Mouse (Mus musculus) intestine, embryonic 16.5 days (tissue): ENCODE results near the gene Eci2. TPM values are rescaled to one million over a fixed set of nuclear protein-coding genes. Genes with fewer than 3 reads are reported as not detected.

Experiments
- ATAC-seq: fragments of 200-750 bp; cut with Nextera tagmentation; 2 replicates; pipeline ENCODE4 v1.8.0; 2017; ENCODE audit warnings: moderate TSS enrichment, moderate library complexity
- H3K27ac ChIP-seq: fragments of 300-500 bp; sonication (generic); 2 replicates; pipeline ENCODE4 v1.5.1; 2014; ENCODE audit warnings: mild to moderate bottlenecking, low read length
- H3K27me3 ChIP-seq: fragments of 300-500 bp; sonication (generic); replicated peaks from 2 replicates; pipeline ENCODE4 v1.6.1; 2014; ENCODE audit warnings: low read length, control low read depth, mixed read lengths; ENCODE audit not compliant: control insufficient read depth, insufficient read depth
- H3K36me3 ChIP-seq: fragments of 300-500 bp; sonication (generic); 2 replicates; pipeline ENCODE4 v1.6.1; 2014; ENCODE audit warnings: low read length, control low read depth; ENCODE audit not compliant: control insufficient read depth, insufficient read depth
- H3K4me1 ChIP-seq: fragments of 300-500 bp; sonication (generic); 2 replicates; pipeline ENCODE4 v1.6.1; 2014; ENCODE audit warnings: low read length, control low read depth, mixed read lengths; ENCODE audit not compliant: control insufficient read depth, insufficient read depth
- H3K4me2 ChIP-seq: fragments of 300-500 bp; sonication (generic); 2 replicates; pipeline ENCODE4 v1.6.1; 2014; ENCODE audit warnings: low read depth, low read length, control low read depth
- H3K4me3 ChIP-seq: fragments of 300-500 bp; sonication (generic); 2 replicates; pipeline ENCODE4 v1.5.1; 2014; ENCODE audit warnings: mild to moderate bottlenecking, low read length
- H3K9ac ChIP-seq: fragments of 300-500 bp; sonication (generic); 2 replicates; pipeline ENCODE4 v1.6.1; 2014; ENCODE audit warnings: low read depth, low read length
- H3K9me3 ChIP-seq: fragments of 300-500 bp; sonication (generic); 2 replicates; pipeline ENCODE4 v1.6.1; 2016; ENCODE audit warnings: low read length, control low read depth; ENCODE audit not compliant: control insufficient read depth
- WGBS: fragments of 180-500 bp; shearing (Covaris S2); extraction: QIAGEN DNeasy Blood & Tissue Kit; methylation state at CpG from one replicate; pipeline ENCODE4 v1.1.7; 2014; 5-methylcytosine and 5-hydroxymethylcytosine counted together
- polyA plus RNA-seq: library from polyadenylated mRNA; unstranded; fragments of >200 nt; fragmentation: Nextera tagmentation; extraction: Ambion mirVana; gene quantifications from 2 replicates; pipeline ENCODE4 v1.2.1, GENCODE M21; 2015

Eci2 gene
- polyA plus RNA-seq = 174 and 180 TPM in 2 replicates

DNA sequence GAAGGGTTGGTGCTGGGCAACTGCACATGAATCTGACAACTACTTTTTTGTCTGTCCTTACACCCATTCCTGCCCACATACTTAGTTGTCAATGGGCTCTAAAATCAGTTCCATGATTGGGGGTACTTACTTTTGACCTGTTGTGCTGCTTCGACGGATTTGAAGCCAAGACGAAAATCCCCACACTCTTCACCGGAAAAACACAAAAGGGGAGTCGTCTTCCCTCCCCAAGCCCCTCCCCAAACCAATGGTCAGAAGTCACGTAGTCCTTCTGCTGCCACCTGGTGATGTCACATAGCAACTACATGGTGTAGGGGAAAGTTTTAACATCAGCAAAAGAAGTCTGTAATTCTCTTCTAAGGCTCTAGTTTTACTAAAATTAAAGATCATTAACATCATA lies at the start of gene Eci2:
Gene Eci2 (minus strand): TSS at position 218 of the 400 bp plus-strand sequence.
- no peaks in the 10 kb centered on the region for H3K27me3 ChIP-seq
- H3K27ac ChIP-seq = no peak within 1 kb of the TSS
- no peak for ATAC-seq
- no peak within 1 kb of the TSS for H3K4me3 ChIP-seq
- H3K4me2 ChIP-seq = peak within 1 kb of the TSS; percentile 33; the same call in 1 of the 2 replicates
- 10% methylated on average over 6 of the region's 6 CpGs for WGBS
- no peaks in the 10 kb centered on the region for H3K4me1 ChIP-seq
- no peak within 1 kb of the TSS for H3K9ac ChIP-seq
- no peaks in the 10 kb centered on the region for H3K9me3 ChIP-seq
- H3K36me3 ChIP-seq = no peaks in the 10 kb centered on the region

DNA sequence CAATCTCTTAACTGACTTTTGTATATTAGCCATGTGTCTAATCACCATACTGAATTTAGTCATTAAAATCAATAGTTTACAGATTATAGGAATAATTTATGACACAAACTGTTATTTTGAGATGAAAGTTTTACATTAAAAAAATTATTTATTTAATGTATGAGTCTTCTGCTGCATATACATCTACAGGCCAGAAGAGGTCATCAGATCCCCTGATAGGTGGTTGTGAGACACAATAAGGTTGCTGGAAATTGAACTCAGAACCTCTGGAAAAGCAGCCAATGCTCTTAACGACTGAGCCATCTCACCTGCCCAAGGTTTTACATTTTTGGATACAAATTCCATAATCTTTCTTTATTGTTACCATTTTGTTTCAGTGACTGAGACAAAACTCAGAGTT lies 48.0 kb upstream of the Eci2 start:
- 64% methylated on average over 1 of the region's 1 CpGs for WGBS
- Histone ChIP-seq H3K36me3 (no peaks in the 10 kb centered on the region), H3K9ac (no peak overlapping the region), H3K4me1 (no peaks in the 10 kb centered on the region), H3K9me3 (no peaks in the 10 kb centered on the region), H3K27me3 (no peaks in the 10 kb centered on the region), H3K27ac (no peak overlapping the region), H3K4me3 (no peak overlapping the region), H3K4me2 (no peak overlapping the region)
- ATAC-seq = no peak

DNA sequence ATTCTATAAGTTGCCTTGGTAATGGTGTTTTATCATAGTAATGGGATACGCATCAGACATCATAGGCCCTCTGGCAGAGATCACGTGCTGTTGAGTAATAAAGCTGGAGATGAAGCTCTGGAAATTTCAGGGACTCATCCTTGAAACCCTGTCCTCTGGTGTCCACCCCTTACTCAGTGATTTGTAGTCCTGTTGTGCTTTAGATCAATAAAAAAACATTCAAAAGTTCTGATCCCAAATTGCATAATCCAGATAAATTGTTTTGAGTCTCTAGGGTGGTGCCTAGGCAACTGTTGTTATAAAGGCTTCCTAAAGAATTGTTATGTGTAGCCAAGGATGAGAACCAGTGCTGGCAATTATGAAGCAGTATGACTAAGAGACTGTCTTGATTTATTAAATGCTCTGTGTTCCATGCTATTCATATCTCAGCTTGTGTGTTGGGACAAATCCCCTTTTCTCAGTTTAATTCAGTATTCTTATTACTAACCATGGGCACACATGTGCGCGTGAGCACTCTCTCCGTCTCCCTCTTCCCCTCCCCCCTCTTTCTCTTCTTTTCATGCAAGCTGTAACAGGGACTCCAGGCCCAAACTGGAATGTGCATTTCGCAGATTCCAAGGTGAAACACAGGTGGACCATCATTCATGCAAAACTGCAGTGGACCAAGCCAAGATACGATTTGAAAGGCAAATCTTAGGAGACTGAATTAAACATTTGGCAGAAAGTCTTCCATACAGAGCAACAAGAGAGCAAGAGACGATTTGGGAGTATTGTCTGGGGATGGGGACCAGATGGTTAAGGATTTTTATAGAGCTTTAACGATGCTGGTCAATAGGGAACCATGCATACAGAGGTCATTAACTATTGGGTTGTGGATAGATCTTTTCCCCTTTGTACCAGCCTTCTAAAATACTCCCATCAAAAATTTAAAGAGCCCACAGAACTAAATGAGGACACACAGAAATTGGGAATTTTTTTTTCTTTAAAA lies 43.9 kb upstream of the Eci2 start:
- Histone ChIP-seq H3K4me2 (no peak overlapping the region), H3K9me3 (no peaks in the 10 kb centered on the region), H3K27me3 (no peaks in the 10 kb centered on the region), H3K27ac (no peak overlapping the region), H3K9ac (no peak overlapping the region), H3K4me1 (no peaks in the 10 kb centered on the region), H3K4me3 (no peak overlapping the region), H3K36me3 (no peaks in the 10 kb centered on the region)
- WGBS = 79% methylated on average over 9 of the region's 9 CpGs
- no peak for ATAC-seq

DNA sequence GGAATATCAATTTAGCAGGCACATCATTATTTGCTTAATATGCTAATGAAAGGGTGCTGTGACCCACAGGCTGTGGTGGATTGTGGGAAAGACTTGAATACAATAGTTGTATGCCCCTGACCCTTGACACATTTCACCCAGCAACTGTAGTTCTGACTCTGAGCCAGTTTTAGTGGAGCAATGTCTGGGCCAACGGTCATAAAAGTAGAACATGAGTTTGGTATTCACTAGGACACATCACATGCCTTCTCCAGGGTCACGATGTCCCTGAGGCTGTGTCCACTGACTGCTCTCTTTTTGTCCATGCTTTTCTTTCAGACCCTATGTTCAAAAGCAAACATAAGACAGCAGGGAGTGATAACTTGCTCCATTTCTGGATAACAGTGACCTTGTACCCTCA lies 40.2 kb upstream of the Eci2 start:
- no peak overlapping the region for H3K9ac ChIP-seq
- no peaks in the 10 kb centered on the region for H3K4me1 ChIP-seq
- no peak for ATAC-seq
- H3K36me3 ChIP-seq = no peaks in the 10 kb centered on the region
- H3K27ac ChIP-seq = no peak overlapping the region
- 83% methylated on average over 2 of the region's 2 CpGs for WGBS
- no peak overlapping the region for H3K4me3 ChIP-seq
- H3K9me3 ChIP-seq = no peaks in the 10 kb centered on the region
- H3K27me3 ChIP-seq = no peaks in the 10 kb centered on the region
- H3K4me2 ChIP-seq = no peak overlapping the region

DNA sequence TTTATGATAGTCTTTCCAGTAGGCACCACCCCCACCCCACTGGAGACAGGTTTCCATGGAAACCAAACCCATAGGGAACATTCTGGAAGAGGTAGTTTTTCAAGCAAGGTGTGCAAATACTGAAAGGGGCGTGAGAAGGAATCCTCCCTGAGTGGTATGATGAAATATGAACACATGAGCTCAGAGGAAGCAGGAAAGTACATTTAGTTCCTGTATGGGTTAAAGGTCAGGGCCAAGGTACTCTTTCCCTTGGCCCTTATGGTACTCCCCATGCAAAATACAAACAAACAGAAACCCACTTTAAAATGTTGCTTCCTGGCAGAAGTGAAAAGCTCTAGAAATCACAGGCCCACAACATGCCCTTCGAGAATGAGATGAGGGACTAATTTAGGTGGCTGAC lies 39.1 kb upstream of the Eci2 start:
- H3K27ac ChIP-seq = no peak overlapping the region
- no peaks in the 10 kb centered on the region for H3K4me1 ChIP-seq
- H3K4me2 ChIP-seq = no peak overlapping the region
- no peaks in the 10 kb centered on the region for H3K27me3 ChIP-seq
- H3K9me3 ChIP-seq = no peaks in the 10 kb centered on the region
- no peak for ATAC-seq
- WGBS = 50% methylated on average over 2 of the region's 2 CpGs
- H3K36me3 ChIP-seq = no peaks in the 10 kb centered on the region
- no peak overlapping the region for H3K9ac ChIP-seq
- no peak overlapping the region for H3K4me3 ChIP-seq

DNA sequence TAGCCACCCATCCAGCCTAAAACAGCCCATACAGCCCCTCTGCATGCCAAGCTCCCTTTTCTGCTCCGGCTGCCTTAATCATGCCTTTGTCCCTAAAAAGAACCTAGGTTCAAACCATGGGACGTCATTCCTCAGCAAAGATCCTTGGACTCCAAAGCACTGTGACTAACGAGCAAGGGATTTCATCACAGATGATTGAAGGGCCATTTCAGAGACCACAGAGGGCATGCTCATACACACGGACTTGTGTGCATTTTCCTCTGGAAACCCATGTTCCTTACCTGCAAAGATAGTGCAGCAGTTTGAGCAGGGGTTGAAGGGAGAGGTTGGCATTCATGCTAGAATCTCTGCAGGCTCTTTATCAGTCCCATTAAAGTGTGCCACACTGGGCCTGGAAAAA lies 37.5 kb upstream of the Eci2 start:
- Histone ChIP-seq H3K9ac (no peak overlapping the region), H3K4me2 (no peak overlapping the region), H3K4me1 (no peaks in the 10 kb centered on the region), H3K36me3 (no peaks in the 10 kb centered on the region), H3K27ac (no peak overlapping the region), H3K9me3 (no peaks in the 10 kb centered on the region), H3K27me3 (no peaks in the 10 kb centered on the region), H3K4me3 (no peak overlapping the region)
- no peak for ATAC-seq
- WGBS = 73% methylated on average over 4 of the region's 4 CpGs

DNA sequence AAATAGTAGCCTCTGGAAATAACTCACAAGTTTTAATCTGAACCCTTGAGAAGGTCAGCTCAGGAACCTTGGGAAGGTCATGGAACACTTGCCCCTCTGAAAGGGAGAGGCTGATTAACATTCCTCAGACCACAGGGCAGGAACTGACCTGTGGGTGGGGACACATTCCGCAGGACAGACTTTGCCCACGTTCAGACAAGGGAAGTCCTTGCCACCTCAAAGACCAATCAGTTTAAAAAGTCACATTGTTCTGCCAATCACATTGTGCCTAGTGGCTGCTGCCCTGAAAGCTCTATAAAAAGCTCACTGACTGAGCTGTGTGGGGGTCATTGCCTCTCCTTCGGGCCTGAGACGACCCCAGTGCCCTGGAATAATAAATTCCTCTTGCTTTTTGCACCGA lies 31.2 kb upstream of the Eci2 start:
- Histone ChIP-seq H3K9me3 (no peaks in the 10 kb centered on the region), H3K4me2 (no peak overlapping the region), H3K4me3 (no peak overlapping the region), H3K27ac (no peak overlapping the region), H3K9ac (no peak overlapping the region), H3K27me3 (no peaks in the 10 kb centered on the region), H3K36me3 (no peaks in the 10 kb centered on the region), H3K4me1 (peaks cover 4% of the 10 kb centered on the region; the same call in 1 of the 2 replicates)
- peak; percentile 78 for ATAC-seq
- WGBS = 20% methylated on average over 5 of the region's 5 CpGs

DNA sequence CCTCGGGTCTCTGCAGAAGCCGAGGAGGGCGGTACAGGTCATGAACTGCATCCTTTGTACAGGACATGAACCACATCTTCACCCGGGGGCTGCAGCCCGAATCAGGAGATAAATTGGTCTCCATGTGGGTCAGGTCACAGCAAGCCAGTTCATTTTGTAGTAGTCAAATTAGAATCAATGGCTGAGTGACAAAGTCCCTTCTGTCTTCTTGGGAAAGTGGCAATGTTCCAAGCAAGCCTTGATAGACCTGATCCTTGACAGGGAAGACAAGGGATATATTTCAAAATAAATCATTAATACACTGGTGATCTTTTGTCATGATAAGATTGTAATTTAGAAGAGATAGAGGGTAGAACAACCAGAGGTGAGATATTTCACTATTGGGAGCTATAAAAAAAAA lies 9.6 kb upstream of the Eci2 start:
- H3K4me2 ChIP-seq = no peak overlapping the region
- H3K9ac ChIP-seq = no peak overlapping the region
- H3K27ac ChIP-seq = no peak overlapping the region
- no peak overlapping the region for H3K4me3 ChIP-seq
- ATAC-seq = no peak
- H3K27me3 ChIP-seq = no peaks in the 10 kb centered on the region
- no peaks in the 10 kb centered on the region for H3K36me3 ChIP-seq
- 67% methylated on average over 5 of the region's 5 CpGs for WGBS
- no peaks in the 10 kb centered on the region for H3K4me1 ChIP-seq
- H3K9me3 ChIP-seq = no peaks in the 10 kb centered on the region

DNA sequence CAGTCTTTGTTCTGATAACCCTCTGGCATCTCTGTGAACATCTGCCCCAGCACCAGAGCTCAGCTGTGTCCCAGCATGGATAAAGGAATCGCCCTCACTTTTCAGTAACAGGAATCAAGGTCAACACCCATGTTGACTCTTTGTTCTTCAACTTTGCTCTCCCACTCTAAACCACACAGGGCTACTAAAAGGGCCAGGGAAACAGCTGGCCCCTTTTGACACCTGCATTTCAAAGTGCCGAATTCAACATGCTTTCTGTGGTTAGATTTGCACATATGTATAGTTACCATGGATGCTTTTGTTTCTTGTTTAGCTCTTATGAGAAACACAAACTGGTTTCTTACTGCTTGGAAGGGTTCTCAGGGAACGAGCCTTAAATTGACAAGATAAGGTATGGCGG lies 8.8 kb upstream of the Eci2 start:
- Histone ChIP-seq H3K9me3 (no peaks in the 10 kb centered on the region), H3K4me2 (no peak overlapping the region), H3K36me3 (no peaks in the 10 kb centered on the region), H3K9ac (no peak overlapping the region), H3K27ac (no peak overlapping the region), H3K4me1 (no peaks in the 10 kb centered on the region), H3K27me3 (no peaks in the 10 kb centered on the region), H3K4me3 (no peak overlapping the region)
- no peak for ATAC-seq
- 82% methylated on average over 4 of the region's 4 CpGs for WGBS
